Mouse (Mus musculus): ENCODE measurements at regions not wholly inside any gene's neighbourhood (a gene's known extent, or its start where the extent isn't known, plus 50 kb on each side); places are given as distances from the start of the nearest gene placed in this dataset.

DNA sequence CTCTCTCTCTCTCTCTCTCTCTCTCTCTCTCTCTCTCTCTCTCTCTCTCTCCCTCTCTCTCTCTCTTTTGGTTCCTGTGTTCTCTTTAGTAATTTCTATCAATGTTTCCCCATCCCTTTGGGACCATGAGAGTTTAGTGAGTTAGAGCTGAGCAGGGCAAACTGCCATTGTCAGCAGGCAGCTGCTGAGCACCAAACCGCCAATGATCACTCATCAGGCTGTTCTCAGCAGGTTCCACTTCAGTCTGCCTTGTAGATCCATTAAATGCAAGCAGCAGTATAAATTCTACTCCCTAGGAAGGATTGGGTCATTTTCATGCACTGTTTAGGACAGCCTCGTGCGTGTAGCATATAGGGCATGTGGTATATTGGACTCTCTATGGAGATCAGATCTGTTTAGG is 692.5 kb downstream of the Trib2 start:
- TF ChIP-seq CTCF (IDR thresholded peaks at IDR 0.05; ENCODE audit: low read depth, low read length) (no peak), POLR2A (IDR thresholded peaks at IDR 0.05; ENCODE audit: extremely low read depth, insufficient read depth, low read length) (no peak)

Measured in liver, adult 2 months (tissue).